Mouse (Mus musculus) heart, adult 9 months (tissue): ENCODE data around the gene Klhdc8b.

ENCODE experiments used
- DNase-seq, 2 experiments: peaks; one replicate each; pipeline ENCODE4 v3.0.0; 2022; ENCODE audit warnings: low spot score in 2 of 2

Gene Klhdc8b

GRCm38 (mm10) chr9:108451519-108452160 lies 9.7 kb downstream of the Klhdc8b start:
- DNase-seq = no peak

- no peak for DNase-seq
These were observed 10.2 kb downstream of the Klhdc8b start for GRCm38 (mm10) chr9:108451170-108451493.

GRCm38 (mm10) chr9:108450292-108451169 lies 10.8 kb downstream of the Klhdc8b start:
- no peak for DNase-seq

- no peak for DNase-seq
These were observed 11.5 kb downstream of the Klhdc8b start for GRCm38 (mm10) chr9:108449860-108450259.

- no peak for DNase-seq
These were observed 16.3 kb downstream of the Klhdc8b start for GRCm38 (mm10) chr9:108445125-108445524.

GRCm38 (mm10) chr9:108441236-108441919 lies 20.0 kb downstream of the Klhdc8b start:
- no peak for DNase-seq

GRCm38 (mm10) chr9:108440485-108440884 lies 20.9 kb downstream of the Klhdc8b start:
- DNase-seq = no peak

GRCm38 (mm10) chr9:108439176-108439575 lies 22.2 kb downstream of the Klhdc8b start:
- DNase-seq = no peak

- no peak for DNase-seq
These were observed 25.2 kb downstream of the Klhdc8b start, which contains the start of gene BC048562 for GRCm38 (mm10) chr9:108436182-108436581. Gene BC048562, plus strand, starts transcription at chr9:108436482.

- no peak for DNase-seq
These were observed 29.8 kb downstream of the Klhdc8b start for GRCm38 (mm10) chr9:108431431-108432067.

GRCm38 (mm10) chr9:108428384-108428783 lies 33.0 kb downstream of the Klhdc8b start, which contains the start of gene Ccdc36:
Gene Ccdc36, minus strand, starts transcription at chr9:108428484.
- no peak for DNase-seq

- peak in 1 of 2 experiments; percentile 5 for DNase-seq
These were observed 49.2 kb downstream of the Klhdc8b start for GRCm38 (mm10) chr9:108412221-108412620.

- no peak for DNase-seq
These were observed 49.9 kb downstream of the Klhdc8b start for GRCm38 (mm10) chr9:108411381-108411942.

- DNase-seq = no peak
These were observed 51.8 kb downstream of the Klhdc8b start for GRCm38 (mm10) chr9:108409535-108409934.

GRCm38 (mm10) chr9:108404451-108404850 lies 56.9 kb downstream of the Klhdc8b start:
- no peak for DNase-seq

GRCm38 (mm10) chr9:108403081-108403480 lies 58.3 kb downstream of the Klhdc8b start:
- no peak for DNase-seq

GRCm38 (mm10) chr9:108401186-108401960 lies 60.0 kb downstream of the Klhdc8b start:
- DNase-seq = peak; percentile 53 to 58

GRCm38 (mm10) chr9:108398324-108398723 lies 63.1 kb downstream of the Klhdc8b start:
- no peak for DNase-seq
